Mouse (Mus musculus) megakaryocyte, embryonic 14.5 days (primary cell): ENCODE measurements at regions not wholly inside any gene's neighbourhood (a gene's known extent, or its start where the extent isn't known, plus 50 kb on each side); places are given as distances from the start of the nearest gene placed in this dataset.

Experiments
- H3K27me3 ChIP-seq: replicated peaks from 2 replicates; pipeline ENCODE3; 2012; ENCODE audit warnings: inconsistent platforms
- H3K36me3 ChIP-seq: replicated peaks from 2 replicates; pipeline ENCODE3; 2012; ENCODE audit warnings: low read length, inconsistent platforms, mixed read lengths
- H3K4me1 ChIP-seq: 2 replicates; pipeline ENCODE4 v1.6.1; 2012; ENCODE audit warnings: inconsistent platforms
- H3K4me3 ChIP-seq: replicated peaks from 2 replicates; pipeline ENCODE3; 2012; ENCODE audit warnings: moderate library complexity, mild to moderate bottlenecking, inconsistent platforms
- H3K9me3 ChIP-seq: 2 replicates; pipeline ENCODE4 v1.6.1; 2012; ENCODE audit warnings: inconsistent platforms
- FLI1 ChIP-seq: IDR thresholded peaks from 2 replicates; pipeline ENCODE4 v1.6.1; 2012; ENCODE audit warnings: low read length, inconsistent platforms, mixed read lengths
- GATA1 ChIP-seq: IDR thresholded peaks from 3 replicates; pipeline ENCODE4 v1.6.1; 2012; ENCODE audit warnings: mixed read lengths, low read length, inconsistent platforms, borderline replicate concordance

GRCm38 (mm10) chr6:51216472-51216871 is 216.0 kb upstream of the Nfe2l3 start:
- Histone ChIP-seq H3K9me3 (peaks cover 6% of the 10 kb centered on the region; the same call in 1 of the 2 replicates), H3K4me3 (no peak overlapping the region), H3K36me3 (no peaks in the 10 kb centered on the region), H3K27me3 (peaks cover 35% of the 10 kb centered on the region), H3K4me1 (0 out of 2 replicates have a peak, but pooled peaks cover 1% of the 10 kb centered on the region)
- no peak for TF ChIP-seq GATA1
- TF ChIP-seq FLI1 = no peak

DNA sequence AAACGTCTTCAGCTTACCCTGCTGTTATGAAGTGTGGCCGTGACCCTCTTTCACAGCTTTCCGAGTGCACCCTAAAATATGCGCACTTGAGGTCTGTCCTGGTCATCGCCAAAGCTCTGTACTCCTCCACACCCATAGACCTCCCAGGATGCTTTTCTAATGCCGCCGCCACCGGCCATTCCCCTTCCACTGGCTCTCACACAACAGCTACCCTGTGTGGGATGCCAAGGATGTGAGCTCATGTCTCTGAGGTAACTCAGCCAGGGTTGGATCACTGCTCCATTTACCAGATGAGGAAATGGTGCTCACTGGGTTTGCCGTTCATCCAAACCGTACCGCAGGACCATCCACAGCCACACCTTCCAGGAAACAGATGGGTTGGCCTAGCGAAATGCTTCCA is 212.8 kb upstream of the Nfe2l3 start:
- peaks cover 6% of the 10 kb centered on the region; the same call in 1 of the 2 replicates for H3K9me3 ChIP-seq
- H3K4me3 ChIP-seq = no peak overlapping the region
- no peak for TF ChIP-seq GATA1
- no peak for TF ChIP-seq FLI1
- H3K36me3 ChIP-seq = no peaks in the 10 kb centered on the region
- H3K4me1 ChIP-seq = no peaks in the 10 kb centered on the region
- peaks cover 43% of the 10 kb centered on the region for H3K27me3 ChIP-seq

DNA sequence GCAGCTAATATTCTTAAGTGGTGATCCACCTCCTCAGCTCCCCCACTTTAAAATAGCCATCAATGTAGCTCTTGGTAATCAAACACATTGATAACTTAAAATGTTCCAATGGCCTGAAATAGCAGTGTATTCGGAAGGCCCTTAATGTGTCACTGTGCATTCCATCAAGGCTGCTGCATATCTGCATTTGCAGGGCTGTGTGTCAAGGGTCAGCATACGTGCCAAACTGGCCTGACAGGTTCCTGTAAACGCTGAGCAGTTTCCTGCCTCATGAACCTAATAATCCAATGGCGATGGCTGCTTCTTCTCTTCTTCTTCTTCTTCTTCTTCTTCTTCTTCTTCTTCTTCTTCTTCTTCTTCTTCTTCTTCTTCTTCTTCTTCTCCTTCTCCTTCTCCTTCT is 211.7 kb upstream of the Nfe2l3 start:
- Histone ChIP-seq H3K4me1 (no peaks in the 10 kb centered on the region), H3K9me3 (peaks cover 12% of the 10 kb centered on the region), H3K27me3 (peaks cover 46% of the 10 kb centered on the region), H3K4me3 (no peak overlapping the region), H3K36me3 (no peaks in the 10 kb centered on the region)
- TF ChIP-seq GATA1 = no peak
- no peak for TF ChIP-seq FLI1

DNA sequence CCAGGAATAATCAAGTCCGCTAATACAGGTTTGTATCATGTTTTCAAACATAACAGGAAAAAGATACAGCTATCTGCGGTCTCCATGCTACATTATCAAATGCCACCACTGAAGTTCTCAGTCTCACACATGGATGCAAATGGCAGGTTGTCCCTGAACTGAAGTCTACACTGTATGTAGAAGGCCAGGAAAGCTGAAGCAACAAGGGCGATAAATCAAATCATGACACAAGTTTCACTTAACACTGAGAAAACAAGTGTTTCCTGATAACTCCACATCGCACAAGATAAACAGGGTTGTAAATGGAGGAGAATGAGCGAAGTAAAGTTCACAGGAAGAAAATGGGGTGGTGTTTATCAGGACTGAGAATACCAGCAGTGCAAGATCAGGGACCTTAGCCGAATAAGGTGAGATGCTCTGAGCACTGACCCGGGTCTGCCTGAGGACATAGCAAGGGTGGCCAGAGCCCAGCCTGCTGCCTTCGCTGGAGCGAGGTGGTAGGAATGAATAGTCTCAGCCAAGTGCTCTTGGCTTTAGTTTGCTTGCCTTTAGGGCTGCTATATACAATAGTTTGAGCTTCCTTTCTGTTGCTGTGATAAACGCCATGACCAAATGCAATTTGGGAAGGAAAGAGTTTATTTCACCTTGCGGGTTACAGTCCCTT is 196.3 kb upstream of the Nfe2l3 start:
- no peak overlapping the region for H3K4me3 ChIP-seq
- no peaks in the 10 kb centered on the region for H3K4me1 ChIP-seq
- peaks cover 8% of the 10 kb centered on the region for H3K9me3 ChIP-seq
- no peaks in the 10 kb centered on the region for H3K36me3 ChIP-seq
- H3K27me3 ChIP-seq = peaks cover 19% of the 10 kb centered on the region
- TF ChIP-seq FLI1 = no peak
- TF ChIP-seq GATA1 = no peak

GRCm38 (mm10) chr6:51240039-51240438 is 192.4 kb upstream of the Nfe2l3 start:
- H3K36me3 ChIP-seq = no peaks in the 10 kb centered on the region
- peaks cover 21% of the 10 kb centered on the region for H3K27me3 ChIP-seq
- no peaks in the 10 kb centered on the region for H3K4me1 ChIP-seq
- TF ChIP-seq GATA1 = no peak
- TF ChIP-seq FLI1 = no peak
- peaks cover 19% of the 10 kb centered on the region for H3K9me3 ChIP-seq
- no peak overlapping the region for H3K4me3 ChIP-seq

- Histone ChIP-seq H3K4me3 (no peak overlapping the region), H3K9me3 (peaks cover 7% of the 10 kb centered on the region), H3K4me1 (no peaks in the 10 kb centered on the region), H3K27me3 (peaks cover 13% of the 10 kb centered on the region), H3K36me3 (no peaks in the 10 kb centered on the region)
- TF ChIP-seq FLI1 = no peak
- TF ChIP-seq GATA1 = no peak
Measured at GRCm38 (mm10) chr6:51250233-51250632, 182.2 kb upstream of the Nfe2l3 start.

DNA sequence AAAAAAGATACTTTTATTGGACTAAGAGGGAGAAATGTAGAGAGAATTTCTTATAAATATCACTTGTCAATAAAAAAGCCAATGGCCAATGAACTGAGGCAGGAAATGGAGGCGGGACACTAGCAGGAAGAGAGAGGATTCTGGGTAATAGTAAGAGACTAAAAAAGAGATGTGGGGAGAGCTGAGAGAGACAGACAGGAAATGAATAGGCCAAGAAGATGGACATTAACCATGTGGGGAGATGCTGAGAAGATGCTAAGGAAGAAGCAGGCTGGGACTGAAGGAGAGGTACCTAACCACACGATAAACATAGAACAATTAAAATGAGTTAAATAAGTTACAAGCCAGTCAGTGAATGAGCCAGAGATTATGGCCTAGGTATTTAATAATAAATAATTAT is 181.0 kb upstream of the Nfe2l3 start:
- Histone ChIP-seq H3K27me3 (peaks cover 15% of the 10 kb centered on the region), H3K4me1 (no peaks in the 10 kb centered on the region), H3K36me3 (no peaks in the 10 kb centered on the region), H3K9me3 (no peaks in the 10 kb centered on the region), H3K4me3 (no peak overlapping the region)
- TF ChIP-seq GATA1 (no peak), FLI1 (no peak)

DNA sequence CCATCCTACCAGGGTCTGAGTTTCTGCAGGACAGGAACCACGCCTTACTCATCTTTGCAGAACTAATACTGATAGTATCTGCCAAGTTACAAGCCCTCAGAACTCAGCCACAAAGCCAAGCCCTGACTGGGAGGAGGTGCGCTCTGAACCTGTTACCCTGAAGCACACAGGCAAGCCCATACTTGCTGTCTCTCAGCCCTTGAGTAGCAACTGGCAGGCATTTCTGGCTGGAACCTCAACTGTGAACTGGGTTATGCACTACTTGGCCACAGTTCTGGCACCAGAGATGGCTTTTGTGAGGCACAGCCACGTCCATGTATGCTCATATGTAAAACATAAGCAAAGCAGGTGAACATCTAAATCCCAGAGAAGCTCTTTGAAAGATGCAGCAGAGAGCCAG is 179.7 kb upstream of the Nfe2l3 start:
- Histone ChIP-seq H3K27me3 (peaks cover 21% of the 10 kb centered on the region), H3K4me3 (no peak overlapping the region), H3K36me3 (no peaks in the 10 kb centered on the region), H3K4me1 (no peaks in the 10 kb centered on the region), H3K9me3 (no peaks in the 10 kb centered on the region)
- TF ChIP-seq FLI1 (no peak), GATA1 (no peak)

GRCm38 (mm10) chr6:51256631-51257030 is 175.8 kb upstream of the Nfe2l3 start:
- no peak overlapping the region for H3K4me3 ChIP-seq
- peaks cover 14% of the 10 kb centered on the region for H3K4me1 ChIP-seq
- H3K27me3 ChIP-seq = peaks cover 36% of the 10 kb centered on the region
- no peaks in the 10 kb centered on the region for H3K36me3 ChIP-seq
- H3K9me3 ChIP-seq = peaks cover 22% of the 10 kb centered on the region
- no peak for TF ChIP-seq FLI1
- no peak for TF ChIP-seq GATA1

DNA sequence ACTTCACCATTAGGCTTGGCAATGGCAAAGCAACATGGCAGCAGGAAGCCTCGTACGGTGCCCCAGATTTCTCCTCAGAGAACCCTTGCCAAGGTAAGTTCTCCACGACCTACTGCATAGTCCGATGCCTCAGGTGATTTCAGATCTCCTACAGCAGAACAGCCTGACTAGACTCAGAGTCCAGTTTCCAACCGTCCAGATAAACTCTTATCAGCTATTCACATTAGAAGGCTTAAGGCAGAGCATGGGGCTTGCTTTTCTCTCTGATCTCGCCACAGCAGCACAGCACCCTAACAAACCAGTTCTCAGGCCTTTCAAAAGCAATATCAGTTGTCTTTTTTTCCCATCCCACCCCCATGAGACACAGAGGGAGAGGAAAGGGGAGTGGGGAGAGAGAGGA is 174.9 kb upstream of the Nfe2l3 start:
- TF ChIP-seq GATA1 (no peak), FLI1 (no peak)
- Histone ChIP-seq H3K4me1 (peaks cover 14% of the 10 kb centered on the region), H3K9me3 (peaks cover 27% of the 10 kb centered on the region), H3K36me3 (no peaks in the 10 kb centered on the region), H3K27me3 (peaks cover 41% of the 10 kb centered on the region), H3K4me3 (no peak overlapping the region)

DNA sequence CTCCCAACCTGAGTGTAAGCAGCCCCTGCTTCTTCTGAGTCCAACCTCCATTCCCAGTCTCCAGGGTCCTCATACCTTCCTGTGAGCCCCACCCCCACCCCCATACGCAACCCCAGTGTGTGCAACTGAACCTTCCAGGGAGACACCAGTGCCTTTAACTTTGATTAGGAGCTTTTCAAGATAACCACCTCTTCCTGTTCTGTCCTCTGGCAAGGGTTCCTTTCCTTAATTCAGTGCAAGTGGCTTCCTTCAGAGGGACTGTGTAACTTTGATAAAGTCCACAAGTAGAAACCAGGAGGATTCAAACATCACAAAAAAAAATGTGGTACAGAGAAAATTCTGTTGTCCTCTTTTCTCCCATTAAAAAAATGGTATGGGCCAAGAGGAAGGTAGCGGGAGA is 174.2 kb upstream of the Nfe2l3 start:
- H3K27me3 ChIP-seq = peaks cover 44% of the 10 kb centered on the region
- peaks cover 14% of the 10 kb centered on the region for H3K4me1 ChIP-seq
- H3K36me3 ChIP-seq = no peaks in the 10 kb centered on the region
- H3K4me3 ChIP-seq = no peak overlapping the region
- peaks cover 32% of the 10 kb centered on the region for H3K9me3 ChIP-seq
- TF ChIP-seq GATA1 (no peak), FLI1 (no peak)

- Histone ChIP-seq H3K4me3 (no peak overlapping the region), H3K9me3 (peaks cover 42% of the 10 kb centered on the region), H3K27me3 (peaks cover 47% of the 10 kb centered on the region), H3K4me1 (peaks cover 10% of the 10 kb centered on the region), H3K36me3 (no peaks in the 10 kb centered on the region)
- TF ChIP-seq GATA1 (no peak), FLI1 (no peak)
Measured at GRCm38 (mm10) chr6:51263595-51263994, 168.9 kb upstream of the Nfe2l3 start.
